Mouse (Mus musculus) effector memory CD4-positive, alpha-beta T cell, adult 5 months (primary cell): Measurements from ENCODE around the gene Ift57. TPM values are rescaled to one million over a fixed set of nuclear protein-coding genes. Genes with fewer than 3 reads are reported as not detected.

Source experiments
- polyA plus RNA-seq: library from polyadenylated mRNA; unstranded; fragments of 100-300 nt; shearing (Covaris generic); gene quantifications from one replicate; pipeline ENCODE4 v1.2.1, GENCODE M21; 2017

The Ift57 gene
- 12.4 TPM for polyA plus RNA-seq

GRCm38 (mm10) chr16:49698620-49699525 is at the start of gene Ift57:
Gene Ift57 (plus strand): TSS chr16:49699233.

DNA sequence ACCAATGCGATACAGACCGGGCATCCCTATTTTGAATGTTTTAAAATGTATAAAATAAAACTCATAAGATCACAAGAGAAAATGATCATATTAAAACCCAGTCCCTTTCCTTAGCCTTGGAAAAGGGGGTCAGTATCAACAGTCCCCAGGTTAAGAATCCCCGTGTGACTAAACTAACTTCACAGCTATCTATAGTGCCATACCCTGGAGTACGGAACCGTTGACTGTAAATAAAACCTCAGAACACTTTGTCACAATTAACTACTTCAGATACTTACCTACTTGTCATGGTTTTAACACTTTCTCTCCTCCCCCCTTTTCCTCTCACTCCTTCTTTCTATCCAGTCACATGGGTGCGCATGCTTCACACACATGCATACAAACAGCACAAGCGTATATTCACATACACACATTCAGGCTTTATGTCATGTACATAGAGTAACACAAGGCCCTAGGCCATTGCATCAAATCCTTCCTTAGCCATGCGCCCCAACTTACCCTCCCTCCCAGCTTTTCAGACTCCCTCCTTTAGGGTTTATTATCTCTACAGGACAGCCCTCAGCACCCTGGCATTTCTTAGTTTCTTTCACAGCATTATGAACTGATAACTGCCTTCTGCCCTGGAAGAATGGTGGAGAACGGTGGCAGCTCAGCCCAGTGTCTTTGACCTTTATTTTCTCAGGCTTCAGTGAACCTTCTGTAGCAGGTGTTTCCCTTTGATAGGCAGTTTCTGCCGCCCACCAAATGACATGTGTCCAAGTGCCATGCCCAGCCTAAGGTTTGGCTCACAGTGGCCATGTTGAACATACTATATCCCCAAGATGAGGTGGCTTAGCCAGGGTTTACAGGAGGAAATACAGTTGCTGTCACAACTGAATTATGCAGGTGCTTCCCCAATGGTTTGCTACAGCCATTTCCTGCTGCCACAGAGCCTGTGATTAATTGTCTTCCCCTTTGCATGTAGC is 100.8 kb downstream of the Ift57 start, which contains the start of gene Cd47:
TSS of gene Cd47 (plus strand) at position 937 of the 965 bp plus-strand sequence.

Other genes starting within 250 kb of the Ift57 start
- gene Cd47, start 101.3 kb downstream of the Ift57 start, polyA plus RNA-seq: 420 TPM